ENCODE assay signal across 22 mouse cellular contexts in the genomic region with DNA sequence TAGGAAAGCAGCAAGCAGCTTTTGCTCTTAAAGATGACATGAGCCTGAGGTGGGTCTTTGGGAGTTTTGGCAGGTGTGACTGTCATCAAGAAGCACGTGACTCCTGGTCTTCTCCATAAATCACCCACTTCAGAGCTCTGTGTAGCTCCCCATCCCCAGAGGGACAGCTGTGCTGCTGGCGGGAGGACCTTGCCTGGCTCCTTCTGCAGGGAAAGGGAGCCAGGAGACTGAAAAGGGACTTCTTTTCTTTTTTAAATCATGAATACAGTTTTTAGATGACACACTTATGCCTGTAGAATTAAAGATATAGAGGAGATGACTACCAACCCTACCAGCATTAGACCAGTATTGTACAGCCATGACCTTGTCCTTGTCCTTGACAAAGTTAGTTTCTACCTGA.
DNase-seq lines count a peak whose midpoint lies in the region; ATAC-seq and TF ChIP-seq lines count a peak whose summit lies in the region.
"Had no signal": no experiment of that assay in that cellular context is flagged by ENCODE, and none has a peak within 500 bp of the region (broad histone marks: within the 10 kb centered on the region; RNA-seq: fewer than 3 reads in every experiment).

No protein-coding gene starts in this region.

- dilution Hi-C loops in CH12.LX (cut with MboI; ENCODE audit: extremely low pct_ligation_motif_present, extremely low pct_unique_long_range_greater_than_20kb, low sequenced_read_pairs), result no loop called here

- H3K27ac ChIP-seq in heart, embryonic 12.5 days (ENCODE audit: poor library complexity, severe bottlenecking), result no peak overlapping the region
- no peak overlapping the region for H3K27ac ChIP-seq in CH12.LX (ENCODE audit: insufficient read depth, low read depth)
- H3K27ac ChIP-seq: hindbrain, embryonic 14.5 days; kidney, embryonic 15.5 days; liver, embryonic 12.5 days had no signal

- no peaks in the 10 kb centered on the region for H3K36me3 ChIP-seq in heart, embryonic 12.5 days
- no peaks in the 10 kb centered on the region for H3K36me3 ChIP-seq in CH12.LX (replicated peaks in 1 of 2; ENCODE audit: control insufficient read depth in 1 of 2, insufficient read depth in 1 of 2, low read length in 1 of 2)
- H3K36me3 ChIP-seq: kidney, embryonic 15.5 days; liver, embryonic 12.5 days had no signal

- no peaks in the 10 kb centered on the region for H3K79me2 ChIP-seq in CH12.LX (replicated peaks; ENCODE audit: control insufficient read depth, extremely low read depth, insufficient read depth, poor library complexity, severe bottlenecking)

- peak; percentile 88 for DNase-seq in heart, adult 11 months
- DNase-seq in left cerebral cortex, adult 18-20 months (ENCODE audit: low spot score in 2 of 2), result peak; percentile 22 to 35
- no peak for DNase-seq in left cerebral cortex, postnatal 10 days (ENCODE audit: extremely low spot score in 1 of 2, low spot score in 2 of 2)
- DNase-seq in CH12.LX (ENCODE audit: extremely low read depth), result no peak
- DNase-seq in brain, adult 2 months (ENCODE audit: low read depth, low spot score), result peak; percentile 70
- DNase-seq in kidney, adult 18-20 months, result no peak
- DNase-seq: adrenal gland, adult 8-10 months; cerebellum, adult 8-10 months; cerebellum, postnatal 25 days; kidney, adult 11 months; kidney, postnatal 25 days; liver, postnatal 0 days; lung, postnatal 36 days had no signal

- H3K9me3 ChIP-seq in heart, embryonic 12.5 days (replicated peaks), result no peaks in the 10 kb centered on the region
- H3K9me3 ChIP-seq in CH12.LX (replicated peaks; ENCODE audit: low read length), result no peaks in the 10 kb centered on the region
- H3K9me3 ChIP-seq: kidney, embryonic 15.5 days; liver, embryonic 12.5 days had no signal

- no peak overlapping the region for H3K4me3 ChIP-seq in heart, embryonic 12.5 days
- no peak overlapping the region for H3K4me3 ChIP-seq in CH12.LX (replicated peaks in 1 of 3; ENCODE audit: low read depth in 2 of 3, low read length in 2 of 3, poor library complexity in 1 of 3)
- H3K4me3 ChIP-seq: kidney, embryonic 15.5 days; liver, embryonic 12.5 days had no signal

- no peak for ATAC-seq in heart, embryonic 12.5 days (ENCODE audit: insufficient number of reproducible peaks, low FRiP score)
- ATAC-seq: activated CD4-positive, CD25-positive, alpha-beta regulatory T cell, adult 4 months; forebrain, embryonic 14.5 days; inflammation-experienced regulatory T-cells, adult 6 months; liver, embryonic 12.5 days; liver, postnatal 0 days; midbrain, embryonic 16.5 days had no signal

- TF ChIP-seq RAD21 in CH12.LX (IDR thresholded peaks at IDR 0.05; ENCODE audit: low read depth, low read length), result no peak

- H3K4me2 ChIP-seq in heart, embryonic 12.5 days, result no peak overlapping the region
- H3K4me2 ChIP-seq in CH12.LX (ENCODE audit: insufficient read depth, low read depth, poor library complexity, severe bottlenecking), result no peak overlapping the region
- H3K4me2 ChIP-seq: hindbrain, embryonic 14.5 days; kidney, embryonic 15.5 days; liver, embryonic 12.5 days; midbrain, embryonic 11.5 days had no signal

- intact Hi-C loops in left cerebral cortex, postnatal 10 days (cut with DNase I), result no loop called here

- H3K27me3 ChIP-seq in heart, embryonic 12.5 days (replicated peaks), result no peaks in the 10 kb centered on the region
- no peaks in the 10 kb centered on the region for H3K27me3 ChIP-seq in CH12.LX (replicated peaks)
- H3K27me3 ChIP-seq: kidney, embryonic 15.5 days; liver, embryonic 12.5 days had no signal

- TF ChIP-seq POLR2A in CH12.LX (IDR thresholded peaks at IDR 0.05; ENCODE audit: low read depth, low read length), result no peak

- 52% methylated on average over 2 of the region's 2 CpGs for WGBS in heart, embryonic 12.5 days

- in situ Hi-C loops in CH12.LX (cut with MboI; ENCODE audit: low pct_ligation_motif_present, low pct_unique_long_range_greater_than_20kb, low sequenced_read_pairs), result no loop called here

- H3K9ac ChIP-seq in heart, embryonic 12.5 days, result no peak overlapping the region
- H3K9ac ChIP-seq in CH12.LX (ENCODE audit: insufficient read depth, low read depth), result no peak overlapping the region
- H3K9ac ChIP-seq: hindbrain, embryonic 14.5 days; kidney, embryonic 15.5 days; liver, embryonic 12.5 days; liver, postnatal 0 days had no signal

- H3K4me1 ChIP-seq in heart, embryonic 12.5 days (replicated peaks), result peaks cover 36% of the 10 kb centered on the region
- peaks cover 0 to 22% of the 10 kb centered on the region in 2 experiments; a peak in 2 of 4 replicates for H3K4me1 ChIP-seq in CH12.LX (ENCODE audit: control insufficient read depth in 1 of 2, insufficient read depth in 2 of 2)

- TF ChIP-seq EP300 in CH12.LX (IDR thresholded peaks at IDR 0.05; ENCODE audit: low read length), result no peak

- TF ChIP-seq CTCF in CH12.LX (conservative IDR thresholded peaks at IDR 0.05 in 1 of 2, IDR thresholded peaks at IDR 0.05 in 1 of 2; ENCODE audit: low read depth in 2 of 2, low read length in 2 of 2), result no peak

TF ChIP-seq in CH12.LX, 34 proteins besides CTCF, POLR2A, EP300 and RAD21:
- no peak for TF ChIP-seq CHD1 (IDR thresholded peaks at IDR 0.05; ENCODE audit: low read depth, low read length)
- TF ChIP-seq BHLHE40 (IDR thresholded peaks at IDR 0.05; ENCODE audit: low read depth, low read length), result 0 out of 2 replicates have a peak, but pooled peaks have one; percentile 9

Comparison
In these comparisons a context has a peak if more than half of its experiments do, and no peak if none do; other contexts are left out.
1. DNase-seq: peak in heart, adult 11 months (single experiment), left cerebral cortex, adult 18-20 months (2 of 2) and brain, adult 2 months (single experiment); none in left cerebral cortex, postnatal 10 days (0 of 2), CH12.LX (single experiment) and kidney, adult 18-20 months (single experiment).